Mouse (Mus musculus) kidney, adult 2 months (tissue): ENCODE measurements around the gene 2810408A11Rik.

Experiments used
- CTCF ChIP-seq: fragments of 200-500 bp; conservative IDR thresholded peaks from 2 replicates; pipeline ENCODE4 v1.5.1; 2011; ENCODE audit warnings: low read depth, mild to moderate bottlenecking, control low read depth, low read length, moderate library complexity, mixed read lengths; ENCODE audit not compliant: insufficient read depth, insufficient read length
- POLR2A ChIP-seq: fragments of 200-500 bp; IDR thresholded peaks from one replicate; pipeline ENCODE4 v1.6.1; 2011; ENCODE audit warnings: low read depth, low read length, control low read depth

- peak; percentile 50 for TF ChIP-seq CTCF
- TF ChIP-seq POLR2A, result no peak
Measured at GRCm38 (mm10) chr11:69883066-69883465, 17.7 kb downstream of the 2810408A11Rik start.
